Mouse (Mus musculus) MEL (cell line): ENCODE data around the gene Nudt17. TPM values are rescaled to one million over a fixed set of nuclear protein-coding genes. Genes with fewer than 3 reads are reported as not detected.
A peak's percentile ranks its signal among the peaks of the same experiment; 100 is the strongest.

Source experiments
- DNase-seq: peaks from one replicate; pipeline ENCODE4 v3.0.0; 2011; ENCODE audit warnings: low read depth, low spot score
- H3K27ac ChIP-seq: 2 replicates; pipeline ENCODE4 v1.5.1; 2012; ENCODE audit warnings: low read depth, mild to moderate bottlenecking, control low read depth, low read length, moderate library complexity; ENCODE audit not compliant: control insufficient read depth
- H3K27me3 ChIP-seq, 2 experiments: fragments of 150-350 bp in 1 of 2; sonication (generic) in 1 of 2; 2 replicates each; pipeline ENCODE4 v1.6.1; 2012; ENCODE audit warnings: low read length in 2 of 2, mild to moderate bottlenecking in 2 of 2, improper control_type of control experiment in 1 of 2, moderate library complexity in 1 of 2; ENCODE audit not compliant: insufficient read depth in 2 of 2, control insufficient read depth in 1 of 2
- H3K36me3 ChIP-seq, 2 experiments: 2 replicates each; pipeline ENCODE4 v1.6.1; 2012 to 2014; ENCODE audit warnings: low read length in 2 of 2, improper control_type of control experiment in 1 of 2, inconsistent platforms in 1 of 2, mild to moderate bottlenecking in 1 of 2; ENCODE audit not compliant: insufficient read depth in 2 of 2, control insufficient read depth in 1 of 2
- H3K4me1 ChIP-seq, 2 experiments: fragments of 150-350 bp in 1 of 2; sonication (generic) in 1 of 2; 2 replicates each; pipeline ENCODE4 v1.6.1; 2012; ENCODE audit warnings: low read length in 2 of 2, improper control_type of control experiment in 1 of 2, mild to moderate bottlenecking in 1 of 2; ENCODE audit not compliant: insufficient read depth in 2 of 2, control insufficient read depth in 1 of 2
- H3K4me3 ChIP-seq, 2 experiments: fragments of 150-350 bp in 1 of 2; sonication (generic) in 1 of 2; 2 replicates each; pipeline ENCODE4 v1.5.1; 2012; ENCODE audit warnings: low read depth in 2 of 2, low read length in 2 of 2, mild to moderate bottlenecking in 2 of 2, moderate library complexity in 2 of 2, control low read depth in 1 of 2, improper control_type of control experiment in 1 of 2; ENCODE audit not compliant: control insufficient read depth in 1 of 2, insufficient read depth in 1 of 2
- H3K79me2 ChIP-seq: 2 replicates; pipeline ENCODE4 v1.6.1; 2012; ENCODE audit warnings: mild to moderate bottlenecking, low read length, moderate library complexity; ENCODE audit not compliant: control insufficient read depth, poor library complexity, insufficient read depth
- H3K9ac ChIP-seq: 2 replicates; pipeline ENCODE4 v1.6.1; 2012; ENCODE audit warnings: low read depth, mild to moderate bottlenecking, control low read depth, low read length, moderate library complexity; ENCODE audit not compliant: control insufficient read depth, poor library complexity, severe bottlenecking
- H3K9me3 ChIP-seq: fragments of 150-350 bp; sonication (generic); replicated peaks from 2 replicates; pipeline ENCODE4 v1.6.1; 2012; ENCODE audit warnings: mild to moderate bottlenecking, low read length, improper control_type of control experiment, moderate library complexity; ENCODE audit not compliant: insufficient read depth
- CHD2 ChIP-seq: IDR thresholded peaks from 2 replicates; pipeline ENCODE4 v1.6.1; 2011; ENCODE audit warnings: low read length, improper control_type of control experiment
- CTCF ChIP-seq, 3 experiments: IDR thresholded peaks in 2 of 3; conservative IDR thresholded peaks in 1 of 3; 2 replicates each; pipeline ENCODE4 v1.5.1; 2011 to 2012; ENCODE audit warnings: low read length in 3 of 3, low read depth in 2 of 3, mild to moderate bottlenecking in 2 of 3, improper control_type of control experiment in 1 of 3, inconsistent platforms in 1 of 3, mixed read lengths in 1 of 3, moderate library complexity in 1 of 3; ENCODE audit not compliant: control insufficient read depth in 1 of 3, insufficient read depth in 1 of 3, poor library complexity in 1 of 3, severe bottlenecking in 1 of 3
- E2F4 ChIP-seq: IDR thresholded peaks from 2 replicates; pipeline ENCODE4 v1.6.1; 2011; ENCODE audit warnings: low read depth, low read length, improper control_type of control experiment, borderline replicate concordance
- ELF1 ChIP-seq: IDR thresholded peaks from 2 replicates; pipeline ENCODE4 v1.6.1; 2014; ENCODE audit warnings: low read depth, mild to moderate bottlenecking, inconsistent platforms, low read length, improper control_type of control experiment, moderate library complexity
- EP300 ChIP-seq, 2 experiments: IDR thresholded peaks; 2 replicates each; pipeline ENCODE4 v1.6.1; 2011; ENCODE audit warnings: improper control_type of control experiment in 2 of 2, low read length in 2 of 2, low read depth in 1 of 2, mild to moderate bottlenecking in 1 of 2
- GABPA ChIP-seq: IDR thresholded peaks from 2 replicates; pipeline ENCODE4 v1.6.1; 2012; ENCODE audit warnings: low read depth, mild to moderate bottlenecking, inconsistent platforms, low read length, improper control_type of control experiment, moderate library complexity
- GATA1 ChIP-seq: IDR thresholded peaks from 2 replicates; pipeline ENCODE4 v1.6.1; 2011; ENCODE audit warnings: low read depth, low read length, improper control_type of control experiment
- HCFC1 ChIP-seq: IDR thresholded peaks from 2 replicates; pipeline ENCODE4 v1.6.1; 2012; ENCODE audit warnings: low read depth, mild to moderate bottlenecking, inconsistent platforms, low read length, improper control_type of control experiment, moderate library complexity
- JUND ChIP-seq: IDR thresholded peaks from 2 replicates; pipeline ENCODE4 v1.6.1; 2011; ENCODE audit warnings: low read depth, mild to moderate bottlenecking, improper control_type of control experiment, low read length
- KAT2A ChIP-seq: conservative IDR thresholded peaks from 2 replicates; pipeline ENCODE4 v1.6.1; 2012; ENCODE audit warnings: low read depth, low read length, improper control_type of control experiment, inconsistent platforms
- MAX ChIP-seq: IDR thresholded peaks from 2 replicates; pipeline ENCODE4 v1.6.1; 2011; ENCODE audit warnings: low read length, improper control_type of control experiment
- MEF2A ChIP-seq: IDR thresholded peaks from 2 replicates; pipeline ENCODE4 v1.6.1; 2014; ENCODE audit warnings: low read depth, mild to moderate bottlenecking, inconsistent platforms, low read length, improper control_type of control experiment; ENCODE audit not compliant: poor library complexity, insufficient replicate concordance, severe bottlenecking; ENCODE audit errors: extremely low read depth
- MXI1 ChIP-seq: IDR thresholded peaks from 2 replicates; pipeline ENCODE4 v1.6.1; 2011; ENCODE audit warnings: mild to moderate bottlenecking, low read depth, low read length, improper control_type of control experiment
- MYB ChIP-seq: IDR thresholded peaks from 2 replicates; pipeline ENCODE4 v1.6.1; 2011; ENCODE audit warnings: mild to moderate bottlenecking, low read depth, low read length, improper control_type of control experiment
- MYC ChIP-seq: IDR thresholded peaks from 2 replicates; pipeline ENCODE4 v1.6.1; 2011; ENCODE audit warnings: low read depth, mild to moderate bottlenecking, low read length, improper control_type of control experiment, moderate library complexity
- NELFE ChIP-seq: IDR thresholded peaks from 2 replicates; pipeline ENCODE4 v1.6.1; 2011; ENCODE audit warnings: low read depth, low read length, improper control_type of control experiment
- NRF1 ChIP-seq: IDR thresholded peaks from 2 replicates; pipeline ENCODE4 v1.6.1; 2014; ENCODE audit warnings: low read depth, mild to moderate bottlenecking, inconsistent platforms, low read length, improper control_type of control experiment, moderate library complexity; ENCODE audit not compliant: poor library complexity, insufficient read depth, severe bottlenecking
- POLR2A ChIP-seq, 2 experiments: IDR thresholded peaks; 2 replicates each; pipeline ENCODE4 v1.6.1; 2011 to 2012; ENCODE audit warnings: low read length in 2 of 2, mild to moderate bottlenecking in 2 of 2, control low read depth in 1 of 2, improper control_type of control experiment in 1 of 2, low read depth in 1 of 2, moderate library complexity in 1 of 2; ENCODE audit not compliant: control insufficient read depth in 1 of 2, insufficient read depth in 1 of 2, poor library complexity in 1 of 2
- POLR2AphosphoS5 ChIP-seq: IDR thresholded peaks from 2 replicates; pipeline ENCODE4 v1.6.1; 2012; ENCODE audit warnings: low read depth, borderline replicate concordance, mild to moderate bottlenecking, inconsistent platforms, low read length, moderate library complexity, mixed read lengths
- RCOR1 ChIP-seq: IDR thresholded peaks from 2 replicates; pipeline ENCODE4 v1.6.1; 2012; ENCODE audit warnings: low read depth, mild to moderate bottlenecking, inconsistent platforms, low read length, improper control_type of control experiment
- SMC3 ChIP-seq: IDR thresholded peaks from 2 replicates; pipeline ENCODE4 v1.6.1; 2011; ENCODE audit warnings: low read depth, low read length, improper control_type of control experiment
- TAL1 ChIP-seq: IDR thresholded peaks from 2 replicates; pipeline ENCODE4 v1.6.1; 2012; ENCODE audit warnings: mild to moderate bottlenecking, inconsistent platforms, low read length, moderate library complexity, mixed read lengths
- TBP ChIP-seq: IDR thresholded peaks from 2 replicates; pipeline ENCODE4 v1.8.0; 2011; ENCODE audit warnings: low read depth, low read length, improper control_type of control experiment
- TCF12 ChIP-seq: IDR thresholded peaks from 2 replicates; pipeline ENCODE4 v1.6.1; 2014; ENCODE audit warnings: low read depth, mild to moderate bottlenecking, inconsistent platforms, low read length, improper control_type of control experiment, moderate library complexity
- UBTF ChIP-seq: IDR thresholded peaks from 2 replicates; pipeline ENCODE4 v1.6.1; 2012; ENCODE audit warnings: low read depth, mild to moderate bottlenecking, inconsistent platforms, low read length, improper control_type of control experiment, moderate library complexity, borderline replicate concordance; ENCODE audit not compliant: insufficient read depth
- USF1 ChIP-seq: IDR thresholded peaks from 2 replicates; pipeline ENCODE4 v1.6.1; 2014; ENCODE audit warnings: low read depth, mild to moderate bottlenecking, inconsistent platforms, low read length, improper control_type of control experiment, moderate library complexity
- ZC3H11A ChIP-seq: IDR thresholded peaks from 2 replicates; pipeline ENCODE4 v1.6.1; 2012; ENCODE audit warnings: low read depth, mild to moderate bottlenecking, inconsistent platforms, low read length, improper control_type of control experiment
- ZKSCAN1 ChIP-seq: IDR thresholded peaks from 2 replicates; pipeline ENCODE4 v1.6.1; 2012; ENCODE audit warnings: low read depth, mild to moderate bottlenecking, inconsistent platforms, low read length, improper control_type of control experiment, moderate library complexity
- ZMIZ1 ChIP-seq: IDR thresholded peaks from 2 replicates; pipeline ENCODE4 v1.6.1; 2012; ENCODE audit warnings: low read depth, mild to moderate bottlenecking, inconsistent platforms, low read length, improper control_type of control experiment, moderate library complexity
- ZNF384 ChIP-seq: IDR thresholded peaks from 2 replicates; pipeline ENCODE4 v1.6.1; 2012; ENCODE audit warnings: low read depth, mild to moderate bottlenecking, inconsistent platforms, low read length, improper control_type of control experiment
- polyA plus RNA-seq, 2 experiments: library from polyadenylated mRNA; stranded (reverse) in 1 of 2; unstranded in 1 of 2; fragments of >175 nt in 1 of 2; fragments of >200 nt in 1 of 2; gene quantifications; 2 replicates each; pipeline versions ENCODE4 v1.2.1 to v1.2.4; 2012; ENCODE audit warnings: low replicate concordance in 2 of 2, low read depth in 1 of 2; ENCODE audit not compliant: insufficient read length in 2 of 2, insufficient read depth in 1 of 2, missing spikeins in 1 of 2
- total RNA-seq: library from RNA; depleted of rRNA; stranded (reverse); fragments of 300-350 nt; gene quantifications from 2 replicates; pipeline ENCODE4 v1.2.3, GENCODE M21; 2012

Gene Nudt17
- total and polyA plus RNA-seq, 3 experiments = 2.7 to 6.5 TPM; not detected in 1

GRCm38 (mm10) chr3:96730785-96731184 lies 22.4 kb upstream of the Nudt17 start:
- no peaks in the 10 kb centered on the region for H3K27me3 ChIP-seq
- TF ChIP-seq SMC3 (no peak), NRF1 (no peak), TAL1 (no peak), MXI1 (peak; percentile 61; the same call in 1 of the 2 replicates), GATA1 (0 out of 2 replicates have a peak, but pooled peaks have one; percentile 20), RCOR1 (peak; percentile 99)
- H3K27ac ChIP-seq = no peak overlapping the region
- DNase-seq = no peak
- no peak overlapping the region for H3K4me3 ChIP-seq
- no peak overlapping the region for H3K9ac ChIP-seq
- no peaks in the 10 kb centered on the region for H3K9me3 ChIP-seq
- peaks cover 5 to 17% of the 10 kb centered on the region in 2 experiments for H3K4me1 ChIP-seq
- peaks cover 51% of the 10 kb centered on the region for H3K79me2 ChIP-seq
- H3K36me3 ChIP-seq = peaks cover 0 to 30% of the 10 kb centered on the region in 2 experiments; a peak in 2 of 4 replicates

GRCm38 (mm10) chr3:96729403-96729784 lies 21.0 kb upstream of the Nudt17 start:
- H3K9ac ChIP-seq = no peak overlapping the region; the same call in 1 of the 2 replicates
- H3K79me2 ChIP-seq = peaks cover 57% of the 10 kb centered on the region
- H3K36me3 ChIP-seq = peaks cover 0 to 24% of the 10 kb centered on the region in 2 experiments; a peak in 2 of 4 replicates
- H3K4me1 ChIP-seq = peaks cover 5 to 19% of the 10 kb centered on the region in 2 experiments
- no peak overlapping the region for H3K27ac ChIP-seq
- peak overlapping the region in 1 of 2 experiments; percentile 97; a peak in 2 of 4 replicates for H3K4me3 ChIP-seq
- DNase-seq = peak; percentile 95
- H3K9me3 ChIP-seq = no peaks in the 10 kb centered on the region
- no peaks in the 10 kb centered on the region for H3K27me3 ChIP-seq
- peak; percentile 74; the same call in 1 of the 2 replicates for TF ChIP-seq ZKSCAN1
- TF ChIP-seq MYB = no peak
- no peak for TF ChIP-seq NELFE
- no peak for TF ChIP-seq USF1
- peak; percentile 29; the same call in 1 of the 2 replicates for TF ChIP-seq TAL1
- 0 out of 2 replicates have a peak, but pooled peaks have one; percentile 73 for TF ChIP-seq JUND
- no peak for TF ChIP-seq CHD2
- TF ChIP-seq MYC = no peak
- TF ChIP-seq KAT2A = no peak
- peak; percentile 22 to 68 (median 66); a peak in 5 of 6 replicates for TF ChIP-seq CTCF (IDR thresholded peaks at IDR 0.05 in 2 of 3, conservative IDR thresholded peaks at IDR 0.05 in 1 of 3; ENCODE audit: control insufficient read depth in 1 of 3, insufficient read depth in 1 of 3, low read depth in 2 of 3, low read length in 3 of 3, poor library complexity in 1 of 3, severe bottlenecking in 1 of 3)
- no peak for TF ChIP-seq POLR2AphosphoS5
- no peak for TF ChIP-seq UBTF
- peak; percentile 56 to 77 for TF ChIP-seq EP300 (IDR thresholded peaks at IDR 0.05; ENCODE audit: low read depth in 1 of 2, low read length in 2 of 2)
- TF ChIP-seq NRF1 = no peak
- TF ChIP-seq MAX = no peak
- TF ChIP-seq GATA1 = peak; percentile 88
- TF ChIP-seq HCFC1 = peak; percentile 59
- no peak for TF ChIP-seq POLR2A (IDR thresholded peaks at IDR 0.05; ENCODE audit: control insufficient read depth in 1 of 2, insufficient read depth in 1 of 2, low read depth in 1 of 2, low read length in 2 of 2, poor library complexity in 1 of 2)
- TF ChIP-seq E2F4 = no peak
- TF ChIP-seq RCOR1 = peak; percentile 65
- no peak for TF ChIP-seq SMC3
- TF ChIP-seq ZMIZ1 = no peak
- no peak for TF ChIP-seq GABPA
- TF ChIP-seq TBP = no peak; the same call in 1 of the 2 replicates
- peak; percentile 20; the same call in 1 of the 2 replicates for TF ChIP-seq TCF12
- peak; percentile 99 for TF ChIP-seq ZNF384
- TF ChIP-seq MXI1 = peak; percentile 82
- TF ChIP-seq ELF1 = no peak
- TF ChIP-seq ZC3H11A = no peak
- TF ChIP-seq MEF2A = no peak
